Mouse (Mus musculus) embryo, embryonic 10.5 days (tissue): ENCODE measurements around the gene Disp2.

ENCODE experiments used
- DNase-seq: peaks from one replicate; pipeline ENCODE4 v3.0.0-alpha.2; 2015; ENCODE audit warnings: low spot score

The Disp2 gene

DNA sequence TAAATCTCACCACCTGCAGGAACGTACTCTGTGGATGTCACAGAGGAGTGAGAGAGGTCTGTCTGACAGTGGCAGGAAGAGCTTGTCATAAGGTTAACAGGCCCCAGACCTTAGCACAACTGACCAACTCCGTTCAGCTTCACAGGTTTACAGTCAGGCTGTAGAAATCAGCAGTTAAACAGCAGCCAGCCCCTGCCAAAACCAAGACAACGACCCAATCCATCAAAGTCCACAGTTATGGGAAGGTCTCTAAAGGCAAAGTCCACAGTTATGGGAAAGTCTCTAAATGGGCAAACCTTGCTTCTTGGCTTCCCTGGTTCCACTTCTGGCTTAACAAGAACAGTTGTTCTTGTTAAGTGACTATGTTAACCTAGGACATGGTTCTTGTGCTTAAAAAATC is 64.9 kb downstream of the Disp2 start:
- DNase-seq = no peak

DNA sequence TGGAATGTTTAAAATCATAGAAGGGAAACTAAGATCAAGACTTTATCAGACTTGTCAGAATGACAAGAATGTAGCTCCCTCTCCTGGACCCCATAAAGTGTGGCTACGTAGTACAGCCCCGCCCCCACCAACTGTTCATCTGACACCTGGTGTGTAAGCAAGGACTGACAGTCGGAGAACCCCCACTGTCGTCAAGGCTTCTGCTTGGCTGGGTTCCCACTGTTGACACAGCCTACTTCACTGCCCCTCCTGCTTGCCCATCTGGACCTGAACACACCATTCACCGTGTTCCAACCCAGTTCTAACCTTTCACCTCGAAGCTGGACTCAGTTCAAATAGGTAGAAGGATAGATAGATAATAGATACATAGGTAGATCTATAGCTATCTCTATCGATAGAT is 66.7 kb downstream of the Disp2 start:
- no peak for DNase-seq

DNA sequence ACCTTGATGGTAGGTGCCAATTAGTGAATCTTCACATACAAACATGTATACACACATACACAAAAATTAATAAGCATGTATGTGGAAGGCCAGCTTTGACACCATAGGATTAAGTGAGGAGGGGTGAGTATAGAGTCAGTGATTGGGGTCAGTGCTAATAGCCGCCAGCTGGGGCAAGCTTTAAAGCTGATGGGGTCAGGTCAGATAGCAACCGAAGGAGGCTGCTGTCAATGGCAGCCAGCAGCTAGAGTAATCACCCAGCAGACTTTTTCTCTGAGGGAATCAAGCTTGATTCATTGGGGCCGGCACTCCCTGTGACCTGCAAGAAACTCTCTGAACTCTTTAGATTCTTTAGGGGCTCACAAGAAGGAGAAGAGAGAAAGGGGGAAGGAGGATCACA is 72.2 kb downstream of the Disp2 start:
- DNase-seq = peak; percentile 60
